Mouse (Mus musculus) c-Kit-negative CD71-positive TER-119-positive erythroid progenitor cells, embryonic 14.5 days (primary cell): ENCODE data around the gene Cnot10.

ENCODE experiments used
- DNase-seq: peaks from one replicate; pipeline ENCODE4 v3.0.0-alpha.2; 2013; ENCODE audit warnings: low read depth, low spot score

The Cnot10 gene

DNA sequence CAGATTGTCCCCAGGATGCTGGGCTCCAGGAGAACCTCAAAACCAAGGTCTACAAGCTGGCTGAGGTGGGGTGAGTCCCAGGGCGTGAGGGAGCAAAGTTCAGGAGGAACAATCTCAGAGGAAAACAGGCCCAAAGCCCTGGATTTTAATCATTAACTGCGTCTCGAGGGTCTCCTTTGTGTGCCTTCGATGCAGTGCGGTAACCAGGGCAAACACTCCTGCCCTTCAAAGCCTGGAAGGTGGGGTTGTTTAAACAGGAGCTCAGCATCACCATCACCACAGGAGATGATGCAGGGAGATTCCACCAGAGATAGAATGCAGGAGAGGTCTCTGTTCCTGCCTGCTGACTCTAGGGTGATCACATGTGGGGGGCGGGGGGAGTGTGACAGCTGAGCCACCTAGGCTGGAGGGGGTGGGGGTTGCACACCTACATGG is 92.3 kb downstream of the Cnot10 start:
- DNase-seq: no peak

DNA sequence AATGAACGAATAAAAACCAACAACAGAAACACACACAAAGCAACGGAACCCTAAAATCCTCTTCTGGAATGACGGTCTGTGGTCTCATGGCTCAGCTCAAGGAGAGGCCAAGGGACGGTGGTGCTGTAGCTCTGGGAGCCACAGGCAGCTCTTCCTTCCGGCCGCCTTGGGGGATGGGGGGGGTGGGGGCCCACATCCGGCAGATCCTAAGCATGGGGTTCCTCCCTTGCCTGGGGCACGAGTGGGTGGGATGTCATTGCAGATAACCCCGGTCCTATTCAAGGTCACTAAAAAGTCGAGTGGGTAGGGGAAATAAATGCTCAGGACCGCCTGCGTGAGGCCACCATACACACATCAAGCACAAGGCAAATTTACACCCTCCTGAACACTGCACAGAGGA is 93.2 kb downstream of the Cnot10 start:
- DNase-seq: no peak

DNA sequence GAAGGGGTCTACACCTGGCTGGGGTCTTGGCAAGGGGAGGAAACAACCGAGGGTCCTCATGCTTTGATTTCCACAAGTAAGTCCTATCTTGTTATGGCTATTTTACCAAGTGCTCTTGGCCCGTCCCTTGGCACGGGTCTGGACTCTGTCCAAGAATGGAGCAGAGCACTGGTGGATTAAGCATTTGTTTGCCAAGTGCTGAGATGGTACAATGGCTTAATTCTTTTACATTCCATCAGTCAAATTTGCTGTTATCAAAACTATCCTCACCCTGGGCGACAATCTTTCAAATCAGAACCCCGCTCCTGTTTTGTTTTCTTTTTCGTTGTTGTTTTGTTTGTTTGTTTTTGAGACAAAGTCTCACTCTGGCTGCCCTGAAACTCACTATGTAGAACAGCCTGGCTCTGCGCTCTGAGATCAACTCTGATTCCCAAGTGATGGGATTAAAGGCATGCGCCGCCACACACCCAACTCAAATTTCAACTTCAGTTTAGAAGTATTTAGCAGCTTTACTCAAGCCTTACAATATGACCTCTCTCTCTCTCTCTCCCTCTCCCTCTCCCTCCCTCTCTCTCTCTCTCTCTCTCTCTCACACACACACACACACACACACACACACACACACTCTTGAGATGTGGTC is 95.1 kb downstream of the Cnot10 start:
- no peak for DNase-seq

DNA sequence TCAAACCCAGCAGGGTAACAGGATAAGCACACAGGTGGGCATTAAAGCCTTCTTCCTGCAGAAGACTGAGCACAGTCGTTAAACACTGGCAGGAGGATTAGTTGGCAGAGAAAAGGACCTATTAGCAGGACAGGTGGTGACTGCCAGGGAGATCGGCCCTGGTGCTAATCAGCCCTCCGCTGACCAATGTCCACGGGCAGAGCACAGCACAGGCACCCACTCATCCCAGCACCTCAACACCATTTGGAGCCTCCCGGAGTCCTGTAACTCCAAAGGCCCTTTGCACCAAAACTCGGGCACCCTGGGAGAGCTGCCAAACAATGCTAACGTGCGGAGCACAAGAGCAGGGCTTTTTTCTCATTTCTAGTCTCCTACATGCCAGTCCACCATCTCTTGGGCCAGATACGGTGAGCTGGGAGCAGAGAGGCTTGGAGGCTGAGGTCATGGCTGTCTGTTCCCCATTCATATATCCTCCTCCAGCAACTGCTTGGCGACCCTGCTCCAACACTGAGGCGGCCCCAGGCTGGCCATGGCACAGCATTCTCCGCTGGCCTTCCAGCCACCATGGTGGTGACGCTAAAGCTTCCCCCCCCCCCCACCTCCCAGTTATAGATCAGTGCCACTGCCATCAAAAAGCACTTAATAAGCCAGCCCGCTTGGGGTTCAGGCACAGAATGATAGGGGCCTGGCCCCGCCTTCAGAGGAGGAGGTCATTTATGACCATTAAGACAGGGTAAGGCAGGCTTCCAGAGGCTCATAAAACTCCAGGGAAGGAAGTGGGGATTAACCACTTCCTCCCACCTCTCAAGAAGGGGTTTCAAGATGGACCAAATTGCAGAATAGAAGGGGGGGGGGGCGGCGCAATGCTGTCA is 95.9 kb downstream of the Cnot10 start:
- DNase-seq: no peak

DNA sequence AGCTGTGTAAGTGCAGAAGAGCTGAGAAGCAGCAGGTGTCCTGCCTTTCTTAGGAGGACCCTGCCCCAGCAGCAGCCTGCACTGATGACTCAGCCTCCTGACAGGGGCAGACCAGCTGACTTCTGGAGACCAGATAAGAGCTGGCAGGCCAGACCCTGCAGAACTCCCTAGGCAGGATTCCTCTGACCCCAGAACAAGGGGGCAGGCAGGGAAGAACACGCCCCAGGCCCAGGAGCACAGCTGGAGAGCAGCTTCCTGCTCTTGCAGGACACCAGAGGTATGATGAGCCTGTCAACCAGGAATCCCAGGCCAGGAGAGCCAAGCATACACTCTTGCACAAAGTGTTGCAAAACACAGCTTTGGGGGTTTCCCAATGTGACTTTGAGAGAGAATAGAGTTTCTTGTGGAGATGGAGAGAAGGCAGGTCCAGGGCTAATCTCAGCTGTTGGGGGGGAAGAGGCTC is 98.7 kb downstream of the Cnot10 start:
- DNase-seq: no peak

DNA sequence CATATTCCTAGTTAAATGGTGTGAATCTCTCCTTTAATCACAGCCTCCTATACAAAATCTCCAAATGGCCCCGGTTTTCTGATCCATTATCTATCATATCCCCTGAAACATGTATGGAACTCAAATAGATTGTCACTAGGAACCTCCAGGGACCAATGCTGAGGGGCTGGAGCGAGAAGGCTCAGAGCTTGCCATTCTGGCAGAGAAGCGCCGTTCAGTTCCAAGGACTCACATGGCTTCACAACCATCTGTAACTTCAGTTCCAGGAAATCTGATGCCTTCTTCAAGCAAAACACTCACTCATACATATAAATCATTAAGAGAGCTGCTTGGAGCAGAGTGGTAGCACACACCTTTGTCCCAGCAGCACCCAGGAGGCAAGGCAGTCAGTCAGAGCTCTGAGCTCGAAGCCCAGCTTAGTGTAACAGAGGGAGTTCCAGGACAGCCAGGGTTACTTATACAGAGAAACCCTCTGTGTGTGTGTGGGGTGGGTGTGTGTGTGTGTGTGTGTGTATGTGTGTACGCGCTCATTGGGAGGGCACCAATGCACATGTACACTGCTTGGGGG is 100.9 kb downstream of the Cnot10 start:
- no peak for DNase-seq

DNA sequence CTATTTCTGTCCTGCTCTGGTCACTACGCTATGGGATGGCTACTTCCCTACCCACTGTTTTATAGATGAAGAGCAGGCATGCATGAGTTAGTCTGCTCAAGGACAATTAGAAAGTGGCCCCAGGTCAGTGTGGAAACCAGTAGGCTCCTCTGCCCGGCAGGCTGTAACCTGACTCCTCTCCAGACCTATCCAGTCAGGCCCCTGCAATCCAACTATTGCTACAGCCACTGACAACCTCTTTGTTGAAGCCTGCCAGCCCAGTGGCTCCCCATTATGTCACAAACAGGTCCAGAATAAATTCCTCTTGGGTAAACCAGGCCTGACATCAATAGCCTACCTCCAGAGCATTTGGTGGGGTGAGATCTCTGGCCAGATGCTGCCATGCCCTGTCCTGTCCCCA is 103.4 kb downstream of the Cnot10 start:
- no peak for DNase-seq
